Mouse (Mus musculus) stomach, postnatal 0 days (tissue): ENCODE results near the gene Otogl. TPM values are rescaled to one million over a fixed set of nuclear protein-coding genes. Genes with fewer than 3 reads are reported as not detected.

Experiments
- ATAC-seq: fragments of 200-750 bp; cut with Nextera tagmentation; 2 replicates; pipeline ENCODE4 v1.8.0; 2017; ENCODE audit not compliant: low FRiP score, low TSS enrichment
- DNase-seq: peaks from one replicate; pipeline ENCODE4 v3.0.0-alpha.2; 2016; ENCODE audit warnings: low spot score
- H3K27ac ChIP-seq: fragments of 300-500 bp; sonication (generic); replicated peaks from 2 replicates; pipeline ENCODE4 v1.5.1; 2014; ENCODE audit warnings: mild to moderate bottlenecking, control low read depth
- H3K27me3 ChIP-seq: fragments of 300-500 bp; sonication (generic); 2 replicates; pipeline ENCODE4 v1.6.1; 2014; ENCODE audit warnings: low read length; ENCODE audit not compliant: control insufficient read depth, insufficient read depth
- H3K36me3 ChIP-seq: fragments of 300-500 bp; sonication (generic); 2 replicates; pipeline ENCODE4 v1.6.1; 2014; ENCODE audit warnings: low read length, mixed read lengths; ENCODE audit not compliant: control insufficient read depth, insufficient read depth
- H3K4me1 ChIP-seq: fragments of 300-500 bp; sonication (generic); replicated peaks from 2 replicates; pipeline ENCODE4 v1.6.1; 2014; ENCODE audit warnings: antibody characterized with exemption; ENCODE audit not compliant: control insufficient read depth, insufficient read depth
- H3K4me2 ChIP-seq: fragments of 300-500 bp; sonication (generic); replicated peaks from 2 replicates; pipeline ENCODE4 v1.6.1; 2014; ENCODE audit warnings: low read depth, mild to moderate bottlenecking, control low read depth, moderate library complexity
- H3K4me3 ChIP-seq: fragments of 300-500 bp; sonication (generic); 2 replicates; pipeline ENCODE4 v1.5.1; 2014; ENCODE audit warnings: low read depth, low read length, control low read depth
- H3K9ac ChIP-seq: fragments of 300-500 bp; sonication (generic); 2 replicates; pipeline ENCODE4 v1.6.1; 2014; ENCODE audit warnings: mild to moderate bottlenecking, low read length, control low read depth, mixed read lengths
- H3K9me3 ChIP-seq: fragments of 300-500 bp; sonication (generic); 2 replicates; pipeline ENCODE4 v1.6.1; 2016; ENCODE audit warnings: low read length; ENCODE audit not compliant: control insufficient read depth
- CTCF ChIP-seq: IDR thresholded peaks from 2 replicates; pipeline ENCODE4 v1.5.1; 2016; ENCODE audit warnings: antibody characterized with exemption, low read depth, mild to moderate bottlenecking, moderate library complexity
- EP300 ChIP-seq: optimal IDR thresholded peaks from 2 replicates; pipeline ENCODE3; 2016; ENCODE audit warnings: antibody characterized with exemption
- WGBS: fragments of 180-500 bp; shearing (Covaris S2); extraction: QIAGEN DNeasy Blood & Tissue Kit; methylation state at CpG from one replicate; pipeline ENCODE4 v1.1.7; 2014; 5-methylcytosine and 5-hydroxymethylcytosine counted together
- polyA plus RNA-seq: library from polyadenylated mRNA; unstranded; fragments of >200 nt; fragmentation: Nextera tagmentation; extraction: Ambion mirVana; gene quantifications from 2 replicates; pipeline ENCODE4 v1.2.1, GENCODE M21; 2015

The Otogl gene
- polyA plus RNA-seq, 1 experiment from 2014 or later: 0.02 TPM

- Histone ChIP-seq H3K4me2 (no peak overlapping the region), H3K9me3 (no peaks in the 10 kb centered on the region), H3K27me3 (no peaks in the 10 kb centered on the region), H3K36me3 (no peaks in the 10 kb centered on the region), H3K4me1 (no peaks in the 10 kb centered on the region), H3K4me3 (no peak overlapping the region), H3K27ac (no peak overlapping the region), H3K9ac (no peak overlapping the region)
- ATAC-seq (no peak), DNase-seq (no peak)
- WGBS: 70% methylated on average over 8 of the region's 8 CpGs
- TF ChIP-seq EP300 (no peak), CTCF (no peak)
Observed at GRCm38 (mm10) chr10:107860235-107860917, 51.6 kb downstream of the Otogl start.

- ATAC-seq (no peak), DNase-seq (no peak)
- no peaks in the 10 kb centered on the region for H3K4me1 ChIP-seq
- H3K9me3 ChIP-seq: no peaks in the 10 kb centered on the region
- no peaks in the 10 kb centered on the region for H3K27me3 ChIP-seq
- no peaks in the 10 kb centered on the region for H3K36me3 ChIP-seq
- no peak overlapping the region for H3K27ac ChIP-seq
- no peak overlapping the region for H3K4me3 ChIP-seq
- TF ChIP-seq EP300: no peak
- TF ChIP-seq CTCF: no peak
- 87% methylated on average over 3 of the region's 3 CpGs for WGBS
- no peak overlapping the region for H3K9ac ChIP-seq
- H3K4me2 ChIP-seq: no peak overlapping the region
Observed at GRCm38 (mm10) chr10:107859220-107859619, 52.7 kb downstream of the Otogl start.

GRCm38 (mm10) chr10:107858684-107859083 is 53.2 kb downstream of the Otogl start:
- Histone ChIP-seq H3K9ac (no peak overlapping the region), H3K36me3 (no peaks in the 10 kb centered on the region), H3K9me3 (no peaks in the 10 kb centered on the region), H3K27ac (no peak overlapping the region), H3K27me3 (no peaks in the 10 kb centered on the region), H3K4me3 (no peak overlapping the region), H3K4me1 (no peaks in the 10 kb centered on the region), H3K4me2 (no peak overlapping the region)
- TF ChIP-seq CTCF (peak; percentile 87), EP300 (no peak)
- DNase-seq (peak; percentile 18), ATAC-seq (no peak)
- WGBS: 31% methylated on average over 7 of the region's 7 CpGs

- H3K4me2 ChIP-seq: no peak overlapping the region
- 86% methylated on average over 1 of the region's 1 CpGs for WGBS
Observed at GRCm38 (mm10) chr10:107844906-107845305, 67.0 kb downstream of the Otogl start.

GRCm38 (mm10) chr10:107834452-107835239 is 77.3 kb downstream of the Otogl start:
- Histone ChIP-seq H3K36me3 (no peaks in the 10 kb centered on the region), H3K27me3 (no peaks in the 10 kb centered on the region), H3K9ac (no peak overlapping the region), H3K9me3 (no peaks in the 10 kb centered on the region), H3K4me1 (no peaks in the 10 kb centered on the region), H3K4me2 (no peak overlapping the region), H3K4me3 (no peak overlapping the region), H3K27ac (no peak overlapping the region)
- no peak for DNase-seq
- TF ChIP-seq EP300: no peak
- no peak for TF ChIP-seq CTCF
- WGBS: 36% methylated on average over 4 of the region's 4 CpGs
- ATAC-seq: no peak

More at GRCm38 (mm10) chr10:107844906-107845305, 67.0 kb downstream of the Otogl start:
- no peak overlapping the region for H3K4me3 ChIP-seq
- no peaks in the 10 kb centered on the region for H3K27me3 ChIP-seq
- no peak for ATAC-seq
- DNase-seq: no peak
- no peak overlapping the region for H3K27ac ChIP-seq
- no peaks in the 10 kb centered on the region for H3K36me3 ChIP-seq
- no peak overlapping the region for H3K9ac ChIP-seq
- no peak for TF ChIP-seq EP300
- no peak for TF ChIP-seq CTCF
- no peaks in the 10 kb centered on the region for H3K9me3 ChIP-seq
- no peaks in the 10 kb centered on the region for H3K4me1 ChIP-seq

- Histone ChIP-seq H3K4me2 (no peak overlapping the region), H3K9ac (no peak overlapping the region), H3K27me3 (no peaks in the 10 kb centered on the region), H3K27ac (no peak overlapping the region), H3K9me3 (no peaks in the 10 kb centered on the region), H3K36me3 (no peaks in the 10 kb centered on the region), H3K4me1 (no peaks in the 10 kb centered on the region), H3K4me3 (no peak overlapping the region)
- no peak for ATAC-seq
- no peak for TF ChIP-seq CTCF
- DNase-seq: no peak
- WGBS: 80% methylated on average over 6 of the region's 6 CpGs
Observed at GRCm38 (mm10) chr10:107829151-107829550, 82.8 kb downstream of the Otogl start.
